Mouse (Mus musculus) embryonic facial prominence, embryonic 11.5 days (tissue): ENCODE results near the gene Stra8. TPM values are rescaled to one million over a fixed set of nuclear protein-coding genes. Genes with fewer than 3 reads are reported as not detected.

Source experiments
- ATAC-seq: fragments of 200-750 bp; cut with Nextera tagmentation; replicated peaks from 2 replicates; pipeline ENCODE4 v1.8.0; 2017; ENCODE audit warnings: low read depth; ENCODE audit not compliant: insufficient number of reproducible peaks, low FRiP score, low TSS enrichment
- DNase-seq: peaks from one replicate; pipeline ENCODE4 v3.0.0-alpha.2; 2015; ENCODE audit warnings: low spot score
- H3K27ac ChIP-seq: fragments of 300-500 bp; sonication (generic); replicated peaks from 2 replicates; pipeline ENCODE4 v1.5.1; 2014; ENCODE audit warnings: mild to moderate bottlenecking, low read depth, low read length, control low read depth
- H3K27me3 ChIP-seq: fragments of 300-500 bp; sonication (generic); 2 replicates; pipeline ENCODE4 v1.6.1; 2014; ENCODE audit warnings: mild to moderate bottlenecking, low read length, moderate library complexity, mixed read lengths; ENCODE audit not compliant: control insufficient read depth, insufficient read depth
- H3K36me3 ChIP-seq: fragments of 300-500 bp; sonication (generic); replicated peaks from 2 replicates; pipeline ENCODE4 v1.6.1; 2014; ENCODE audit warnings: low read depth, mild to moderate bottlenecking, low read length, moderate library complexity, mixed read lengths; ENCODE audit not compliant: control insufficient read depth, insufficient read depth
- H3K4me1 ChIP-seq: fragments of 300-500 bp; sonication (generic); 2 replicates; pipeline ENCODE4 v1.6.1; 2014; ENCODE audit warnings: low read length, mixed read lengths; ENCODE audit not compliant: control insufficient read depth, insufficient read depth
- H3K4me2 ChIP-seq: fragments of 300-500 bp; sonication (generic); 2 replicates; pipeline ENCODE4 v1.6.1; 2014; ENCODE audit warnings: low read depth, mild to moderate bottlenecking, control low read depth, low read length, moderate library complexity
- H3K4me3 ChIP-seq: fragments of 300-500 bp; sonication (generic); 2 replicates; pipeline ENCODE4 v1.5.1; 2014; ENCODE audit warnings: low read depth, low read length, control low read depth
- H3K9ac ChIP-seq: fragments of 300-500 bp; sonication (generic); replicated peaks from 2 replicates; pipeline ENCODE4 v1.6.1; 2014; ENCODE audit warnings: mild to moderate bottlenecking, control low read depth, low read length
- H3K9me3 ChIP-seq: fragments of 300-500 bp; sonication (generic); replicated peaks from 2 replicates; pipeline ENCODE4 v1.6.1; 2016; ENCODE audit warnings: mild to moderate bottlenecking, low read length, inconsistent platforms, mixed read lengths; ENCODE audit not compliant: control insufficient read depth
- WGBS: fragments of 180-500 bp; shearing (Covaris S2); extraction: QIAGEN DNeasy Blood & Tissue Kit; methylation state at CpG from one replicate; pipeline ENCODE4 v1.1.7; 2014; 5-methylcytosine and 5-hydroxymethylcytosine counted together
- polyA plus RNA-seq: library from polyadenylated mRNA; unstranded; fragments of >200 nt; fragmentation: Nextera tagmentation; extraction: Ambion mirVana; gene quantifications from 2 replicates; pipeline ENCODE4 v1.2.1, GENCODE M21; 2014

Stra8 gene
- polyA plus RNA-seq, 1 experiment from 2014 or later, result not detected

GRCm38 (mm10) chr6:34936743-34937142 is 16.8 kb downstream of the Stra8 start:
- Histone ChIP-seq H3K4me2 (no peak overlapping the region), H3K9me3 (no peaks in the 10 kb centered on the region), H3K36me3 (no peaks in the 10 kb centered on the region), H3K9ac (no peak overlapping the region), H3K4me1 (no peaks in the 10 kb centered on the region), H3K4me3 (no peak overlapping the region), H3K27ac (no peak overlapping the region), H3K27me3 (no peaks in the 10 kb centered on the region)
- WGBS, result 69% methylated on average over 5 of the region's 5 CpGs
- DNase-seq, result no peak
- no peak for ATAC-seq

GRCm38 (mm10) chr6:34938280-34938928 is 18.4 kb downstream of the Stra8 start:
- Histone ChIP-seq H3K27me3 (no peaks in the 10 kb centered on the region), H3K9ac (no peak overlapping the region), H3K9me3 (no peaks in the 10 kb centered on the region), H3K27ac (no peak overlapping the region), H3K4me3 (no peak overlapping the region), H3K4me1 (no peaks in the 10 kb centered on the region), H3K36me3 (no peaks in the 10 kb centered on the region), H3K4me2 (no peak overlapping the region)
- DNase-seq (no peak), ATAC-seq (no peak)
- 65% methylated on average over 7 of the region's 7 CpGs for WGBS

- Histone ChIP-seq H3K4me3 (no peak overlapping the region), H3K9me3 (no peaks in the 10 kb centered on the region), H3K27me3 (no peaks in the 10 kb centered on the region), H3K27ac (no peak overlapping the region), H3K9ac (no peak overlapping the region), H3K36me3 (no peaks in the 10 kb centered on the region), H3K4me2 (no peak overlapping the region), H3K4me1 (no peaks in the 10 kb centered on the region)
- 43% methylated on average over 4 of the region's 4 CpGs for WGBS
- ATAC-seq, result no peak
- no peak for DNase-seq
Measured at GRCm38 (mm10) chr6:34938929-34939325, 19.0 kb downstream of the Stra8 start.

GRCm38 (mm10) chr6:34939451-34939850 is 19.5 kb downstream of the Stra8 start:
- ATAC-seq (no peak), DNase-seq (no peak)
- H3K4me3 ChIP-seq, result no peak overlapping the region
- no peak overlapping the region for H3K27ac ChIP-seq
- H3K9ac ChIP-seq, result no peak overlapping the region
- no peak overlapping the region for H3K4me2 ChIP-seq
- H3K36me3 ChIP-seq, result no peaks in the 10 kb centered on the region
- WGBS, result 92% methylated on average over 8 of the region's 8 CpGs
- no peaks in the 10 kb centered on the region for H3K9me3 ChIP-seq
- no peaks in the 10 kb centered on the region for H3K4me1 ChIP-seq
- no peaks in the 10 kb centered on the region for H3K27me3 ChIP-seq

- H3K4me1 ChIP-seq, result no peaks in the 10 kb centered on the region; the same call in 1 of the 2 replicates
- no peak overlapping the region for H3K27ac ChIP-seq
Measured at GRCm38 (mm10) chr6:34941496-34941895, 21.5 kb downstream of the Stra8 start.

GRCm38 (mm10) chr6:34942446-34942845 is 22.5 kb downstream of the Stra8 start:
- DNase-seq (no peak), ATAC-seq (no peak)
- Histone ChIP-seq H3K9ac (no peak overlapping the region), H3K4me3 (no peak overlapping the region), H3K36me3 (no peaks in the 10 kb centered on the region), H3K27me3 (no peaks in the 10 kb centered on the region), H3K9me3 (no peaks in the 10 kb centered on the region), H3K27ac (no peak overlapping the region), H3K4me1 (no peaks in the 10 kb centered on the region; the same call in 1 of the 2 replicates), H3K4me2 (no peak overlapping the region)
- WGBS, result 87% methylated on average over 9 of the region's 9 CpGs

More at GRCm38 (mm10) chr6:34941496-34941895, 21.5 kb downstream of the Stra8 start:
- Histone ChIP-seq H3K4me2 (no peak overlapping the region), H3K27me3 (no peaks in the 10 kb centered on the region), H3K9ac (no peak overlapping the region), H3K9me3 (no peaks in the 10 kb centered on the region), H3K36me3 (no peaks in the 10 kb centered on the region), H3K4me3 (no peak overlapping the region)
- WGBS, result 77% methylated on average over 2 of the region's 2 CpGs
- DNase-seq (no peak), ATAC-seq (no peak)

GRCm38 (mm10) chr6:34943499-34943898 is 23.5 kb downstream of the Stra8 start:
- Histone ChIP-seq H3K4me2 (no peak overlapping the region), H3K27me3 (no peaks in the 10 kb centered on the region), H3K36me3 (no peaks in the 10 kb centered on the region), H3K27ac (no peak overlapping the region), H3K4me1 (no peaks in the 10 kb centered on the region; the same call in 1 of the 2 replicates), H3K9me3 (no peaks in the 10 kb centered on the region), H3K4me3 (no peak overlapping the region), H3K9ac (no peak overlapping the region)
- WGBS, result 81% methylated on average over 5 of the region's 5 CpGs
- ATAC-seq, result no peak
- no peak for DNase-seq

- H3K4me1 ChIP-seq, result no peaks in the 10 kb centered on the region; the same call in 1 of the 2 replicates
- no peak overlapping the region for H3K4me3 ChIP-seq
- H3K27ac ChIP-seq, result no peak overlapping the region
- 79% methylated on average over 1 of the region's 1 CpGs for WGBS
- no peaks in the 10 kb centered on the region for H3K27me3 ChIP-seq
- H3K36me3 ChIP-seq, result no peaks in the 10 kb centered on the region
- no peaks in the 10 kb centered on the region for H3K9me3 ChIP-seq
- H3K4me2 ChIP-seq, result no peak overlapping the region
- DNase-seq, result no peak
- ATAC-seq, result no peak
- H3K9ac ChIP-seq, result no peak overlapping the region
Measured at GRCm38 (mm10) chr6:34946486-34947079, 26.6 kb downstream of the Stra8 start.
